Mouse (Mus musculus) embryonic facial prominence, embryonic 15.5 days (tissue): ENCODE measurements around the gene Ubxn7. TPM values are rescaled to one million over a fixed set of nuclear protein-coding genes. Genes with fewer than 3 reads are reported as not detected.

Experiments
- ATAC-seq: fragments of 200-750 bp; cut with Nextera tagmentation; 2 replicates; pipeline ENCODE4 v1.8.0; 2017; ENCODE audit warnings: low read depth, moderate TSS enrichment; ENCODE audit not compliant: insufficient number of reproducible peaks, low FRiP score, low TSS enrichment
- H3K27ac ChIP-seq: fragments of 300-500 bp; sonication (generic); replicated peaks from 2 replicates; pipeline ENCODE4 v1.5.1; 2015; ENCODE audit warnings: mild to moderate bottlenecking, inconsistent platforms
- H3K27me3 ChIP-seq: fragments of 300-500 bp; sonication (generic); 2 replicates; pipeline ENCODE4 v1.6.1; 2015; ENCODE audit warnings: inconsistent platforms
- H3K36me3 ChIP-seq: fragments of 300-500 bp; sonication (generic); 2 replicates; pipeline ENCODE4 v1.6.1; 2015; ENCODE audit warnings: mild to moderate bottlenecking, inconsistent platforms
- H3K4me1 ChIP-seq: fragments of 300-500 bp; sonication (generic); 2 replicates; pipeline ENCODE4 v1.6.1; 2015; ENCODE audit warnings: inconsistent platforms
- H3K4me2 ChIP-seq: fragments of 300-500 bp; sonication (generic); replicated peaks from 2 replicates; pipeline ENCODE4 v1.6.1; 2015; ENCODE audit warnings: mild to moderate bottlenecking, inconsistent platforms
- H3K4me3 ChIP-seq: fragments of 300-500 bp; sonication (generic); replicated peaks from 2 replicates; pipeline ENCODE4 v1.5.1; 2015; ENCODE audit warnings: mild to moderate bottlenecking, inconsistent platforms
- H3K9ac ChIP-seq: fragments of 300-500 bp; sonication (generic); 2 replicates; pipeline ENCODE4 v1.6.1; 2015; ENCODE audit warnings: inconsistent platforms
- H3K9me3 ChIP-seq: fragments of 300-500 bp; sonication (generic); replicated peaks from 2 replicates; pipeline ENCODE4 v1.6.1; 2016; ENCODE audit warnings: inconsistent platforms
- WGBS: fragments of 180-500 bp; shearing (Covaris S2); methylation state at CpG from one replicate; pipeline ENCODE4 v1.1.7; 2015; 5-methylcytosine and 5-hydroxymethylcytosine counted together
- polyA plus RNA-seq: library from polyadenylated mRNA; unstranded; fragments of >200 nt; fragmentation: Nextera tagmentation; extraction: Ambion mirVana; gene quantifications from 2 replicates; pipeline ENCODE4 v1.2.1, GENCODE M21; 2015

Gene Ubxn7
- polyA plus RNA-seq, 1 experiment from 2014 or later: 25.7 TPM

DNA sequence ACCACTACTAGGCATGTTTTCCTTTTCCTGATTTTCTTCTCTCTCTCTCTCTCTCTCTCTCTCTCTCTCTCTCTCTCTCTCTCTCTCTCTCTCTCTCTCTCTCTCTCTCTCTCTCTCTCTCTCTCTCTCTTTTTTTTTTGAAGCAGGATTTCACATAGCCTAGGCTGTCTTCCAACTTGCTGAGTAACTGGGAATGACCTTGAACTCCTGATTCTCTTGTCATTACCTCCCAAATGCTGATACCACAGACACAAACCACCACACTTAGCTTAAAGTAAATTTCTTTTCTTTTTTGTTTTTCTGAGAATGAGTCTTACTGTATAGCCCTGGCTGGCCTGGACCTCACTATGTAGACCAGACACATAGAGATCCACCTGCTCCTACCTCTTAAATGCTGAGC lies 102.6 kb downstream of the Ubxn7 start:
- no peak overlapping the region for H3K9ac ChIP-seq
- no peaks in the 10 kb centered on the region for H3K36me3 ChIP-seq
- no peaks in the 10 kb centered on the region for H3K9me3 ChIP-seq
- no peak overlapping the region for H3K4me2 ChIP-seq
- H3K27ac ChIP-seq: no peak overlapping the region
- no peaks in the 10 kb centered on the region for H3K27me3 ChIP-seq
- peaks cover 13% of the 10 kb centered on the region for H3K4me1 ChIP-seq
- no peak for ATAC-seq
- no peak overlapping the region for H3K4me3 ChIP-seq

DNA sequence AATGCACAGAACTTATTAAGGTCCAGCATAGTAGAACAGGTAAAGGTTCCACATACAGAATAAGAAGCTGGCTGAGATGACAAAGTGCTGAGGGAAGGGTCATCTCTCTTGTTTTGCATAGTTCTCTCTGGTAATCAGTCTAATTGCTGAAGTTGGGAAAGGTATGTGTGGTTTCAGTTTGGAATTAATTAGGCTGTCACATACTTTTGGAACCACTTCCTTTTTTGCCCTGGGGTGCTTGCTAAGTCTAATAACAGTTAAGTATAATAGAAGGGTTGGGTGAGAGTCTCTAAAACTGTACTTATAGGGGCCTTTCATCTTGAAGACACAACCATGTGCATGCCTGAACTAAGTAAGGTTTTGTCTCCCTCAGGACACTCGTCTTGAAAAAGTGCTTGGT lies 104.6 kb downstream of the Ubxn7 start:
- ATAC-seq: no peak
- WGBS: 22% methylated on average over 1 of the region's 1 CpGs
- Histone ChIP-seq H3K36me3 (no peaks in the 10 kb centered on the region), H3K4me3 (no peak overlapping the region), H3K4me2 (no peak overlapping the region), H3K9me3 (no peaks in the 10 kb centered on the region), H3K27me3 (no peaks in the 10 kb centered on the region), H3K27ac (no peak overlapping the region), H3K4me1 (peaks cover 6% of the 10 kb centered on the region), H3K9ac (no peak overlapping the region)

DNA sequence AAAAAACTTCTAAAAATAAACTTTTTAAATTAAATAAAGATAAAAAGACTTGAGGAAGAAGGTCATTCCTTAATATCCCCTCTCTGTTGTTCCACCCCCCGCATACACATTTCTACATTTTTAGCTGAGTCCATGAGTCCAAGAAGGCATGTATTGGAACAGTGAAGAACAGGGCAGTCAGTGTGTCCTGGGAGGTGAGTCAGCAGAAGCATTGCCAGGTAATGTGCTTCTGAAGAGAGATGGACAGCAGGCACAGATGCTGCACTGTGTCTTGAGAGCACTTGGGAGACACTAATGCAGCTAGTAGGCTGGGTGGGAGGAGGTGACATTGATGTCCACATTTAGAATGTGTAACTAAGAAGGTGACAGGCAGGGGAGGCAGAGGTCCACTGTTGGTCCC lies 105.2 kb downstream of the Ubxn7 start:
- H3K27me3 ChIP-seq: no peaks in the 10 kb centered on the region
- H3K4me2 ChIP-seq: no peak overlapping the region
- no peak for ATAC-seq
- 88% methylated on average over 1 of the region's 1 CpGs for WGBS
- no peak overlapping the region for H3K9ac ChIP-seq
- no peak overlapping the region for H3K4me3 ChIP-seq
- H3K27ac ChIP-seq: no peak overlapping the region
- H3K36me3 ChIP-seq: no peaks in the 10 kb centered on the region
- no peaks in the 10 kb centered on the region for H3K4me1 ChIP-seq
- no peaks in the 10 kb centered on the region for H3K9me3 ChIP-seq

GRCm38 (mm10) chr16:32441432-32441831 lies 109.4 kb downstream of the Ubxn7 start:
- Histone ChIP-seq H3K36me3 (no peaks in the 10 kb centered on the region), H3K27ac (no peak overlapping the region), H3K9me3 (no peaks in the 10 kb centered on the region), H3K4me2 (no peak overlapping the region), H3K4me3 (no peak overlapping the region), H3K27me3 (no peaks in the 10 kb centered on the region), H3K9ac (no peak overlapping the region), H3K4me1 (no peaks in the 10 kb centered on the region)
- ATAC-seq: no peak
- 91% methylated on average over 3 of the region's 3 CpGs for WGBS

Other genes starting within 250 kb of the Ubxn7 start
- 87.5 and 90.5 TPM in 2 replicates for gene Pigx, start 232.5 kb upstream of the Ubxn7 start, polyA plus RNA-seq
- 27.0 and 29.9 TPM in 2 replicates for gene Cep19, start 232.5 kb upstream of the Ubxn7 start, polyA plus RNA-seq
- 21.1 and 23.6 TPM in 2 replicates for gene Nrros, start 166.7 kb upstream of the Ubxn7 start, polyA plus RNA-seq
- 0.23 and 0.30 TPM in 2 replicates for gene Bex6, start 152.4 kb upstream of the Ubxn7 start, polyA plus RNA-seq
- 14.6 and 15.6 TPM in 2 replicates for gene Fbxo45, start 85.1 kb upstream of the Ubxn7 start, polyA plus RNA-seq
- gene Wdr53, start 85.0 kb upstream of the Ubxn7 start, polyA plus RNA-seq: 19.6 and 20.8 TPM in 2 replicates
- 0.15 TPM in 1 of 2 replicates, not detected in the other for gene Smco1, start 60.8 kb upstream of the Ubxn7 start, polyA plus RNA-seq
- 28.9 and 34.5 TPM in 2 replicates for gene Rnf168, start 54.8 kb upstream of the Ubxn7 start, polyA plus RNA-seq
- gene Tm4sf19, start 68.2 kb downstream of the Ubxn7 start, polyA plus RNA-seq: 0.30 and 0.35 TPM in 2 replicates
- 31.5 and 39.0 TPM in 2 replicates for gene Tctex1d2, start 87.4 kb downstream of the Ubxn7 start, polyA plus RNA-seq
- gene Pcyt1a, start 98.7 kb downstream of the Ubxn7 start, polyA plus RNA-seq: 39.7 and 41.3 TPM in 2 replicates
- gene Slc51a, start 155.6 kb downstream of the Ubxn7 start, polyA plus RNA-seq: 0.16 TPM in 1 of 2 replicates, not detected in the other
- not detected in 2 replicates for gene Zdhhc19, start 164.0 kb downstream of the Ubxn7 start, polyA plus RNA-seq